Mouse (Mus musculus): ENCODE measurements around the gene Cntnap2. TPM values are rescaled to one million over a fixed set of nuclear protein-coding genes. Genes with fewer than 3 reads are reported as not detected.

The Cntnap2 gene
- polyA plus RNA-seq, 2 experiments, result 1.5 to 2.5 TPM

DNA sequence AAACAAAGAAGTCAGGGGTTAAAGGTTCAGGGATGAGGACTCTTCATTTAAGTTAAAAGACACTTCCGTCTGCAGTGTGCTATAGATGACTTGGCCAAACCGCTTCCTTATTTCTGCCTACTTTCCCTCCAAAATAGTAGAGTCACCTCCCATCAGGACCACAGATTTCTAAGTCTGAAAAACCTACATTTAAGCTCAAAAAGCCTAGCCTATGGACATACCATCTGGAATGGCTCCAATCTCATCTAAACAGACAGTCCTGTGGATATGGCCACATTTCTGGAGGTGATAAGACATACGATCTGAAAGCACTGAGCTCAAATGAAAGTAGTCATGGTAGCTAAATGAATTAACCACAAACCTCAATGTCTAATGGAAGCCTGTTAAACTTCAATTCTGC is 2212.4 kb downstream of the Cntnap2 start:
- ATAC-seq (ENCODE audit: low FRiP score, low read depth) (no peak), DNase-seq (ENCODE audit: low spot score) (no peak)
- 87% methylated on average over 3 of the region's 3 CpGs for WGBS
- Histone ChIP-seq H3K4me2 (replicated peaks; ENCODE audit: low read depth, low read length, severe bottlenecking) (no peak overlapping the region), H3K9me3 (ENCODE audit: control insufficient read depth, low read length) (no peaks in the 10 kb centered on the region), H3K4me1 (ENCODE audit: control insufficient read depth, insufficient read depth, low read length) (peaks cover 4% of the 10 kb centered on the region; the same call in 1 of the 2 replicates), H3K4me3 (replicated peaks; ENCODE audit: low read length) (no peak overlapping the region), H3K9ac (ENCODE audit: low read depth, low read length, severe bottlenecking) (no peak overlapping the region), H3K27ac (replicated peaks; ENCODE audit: low read depth, low read length) (no peak overlapping the region), H3K36me3 (ENCODE audit: control insufficient read depth, insufficient read depth, low read length) (no peaks in the 10 kb centered on the region), H3K27me3 (ENCODE audit: control insufficient read depth, insufficient read depth, low read length) (no peaks in the 10 kb centered on the region)
- TF ChIP-seq POLR2A (IDR thresholded peaks at IDR 0.05; ENCODE audit: borderline replicate concordance, extremely low read depth, insufficient read depth, insufficient read length), result no peak

DNA sequence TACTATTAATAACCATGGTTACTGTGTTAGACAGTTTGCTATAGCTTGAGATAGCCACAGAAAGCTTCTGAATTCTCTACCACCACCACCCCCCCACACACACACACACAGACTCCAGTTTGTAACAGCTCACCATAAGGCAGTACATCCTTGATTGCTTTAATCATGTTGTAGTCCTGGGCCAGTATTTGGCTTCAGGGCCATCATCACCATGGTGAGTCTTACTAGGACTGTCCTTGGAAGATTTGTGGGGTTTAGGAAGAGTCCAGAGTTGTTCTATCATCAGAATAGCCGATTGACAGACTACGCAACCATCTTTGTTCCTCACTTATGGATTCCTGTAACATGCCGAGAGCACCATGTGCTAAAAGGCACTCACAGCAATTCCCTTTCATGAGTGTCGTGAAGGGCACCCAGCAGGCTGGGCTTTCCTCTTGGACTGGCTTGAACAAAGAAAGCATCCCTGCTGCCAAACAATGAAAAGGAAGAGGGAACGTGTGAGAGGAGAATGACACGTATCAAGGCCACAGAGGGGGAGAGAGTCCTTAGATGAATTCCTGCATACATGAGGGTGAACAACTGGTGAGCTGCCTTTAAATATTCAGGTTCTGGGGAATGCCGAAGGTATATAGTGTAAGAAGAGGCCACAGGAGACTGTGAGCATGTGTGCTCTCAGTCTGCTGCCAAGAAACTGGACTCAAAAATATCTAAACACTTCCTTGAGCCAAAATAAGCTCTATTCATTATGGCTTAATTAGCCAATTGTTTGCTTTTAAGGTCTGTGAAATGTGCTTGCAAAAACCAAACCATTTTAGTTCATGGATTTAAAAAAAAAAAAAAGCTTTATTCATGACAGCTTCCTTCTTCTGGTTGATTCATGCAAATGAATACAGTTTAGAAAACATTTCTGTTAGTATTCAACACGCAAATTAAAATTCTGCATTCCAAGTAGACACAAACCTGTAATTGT is 2213.7 kb downstream of the Cntnap2 start:
- WGBS, result 59% methylated on average over 8 of the region's 8 CpGs
- Histone ChIP-seq H3K9me3 (ENCODE audit: control insufficient read depth, low read length) (no peaks in the 10 kb centered on the region), H3K4me3 (replicated peaks; ENCODE audit: low read length) (no peak overlapping the region), H3K4me2 (replicated peaks; ENCODE audit: low read depth, low read length, severe bottlenecking) (no peak overlapping the region), H3K4me1 (ENCODE audit: control insufficient read depth, insufficient read depth, low read length) (peaks cover 4% of the 10 kb centered on the region; the same call in 1 of the 2 replicates), H3K9ac (ENCODE audit: low read depth, low read length, severe bottlenecking) (no peak overlapping the region), H3K36me3 (ENCODE audit: control insufficient read depth, insufficient read depth, low read length) (no peaks in the 10 kb centered on the region), H3K27me3 (ENCODE audit: control insufficient read depth, insufficient read depth, low read length) (no peaks in the 10 kb centered on the region), H3K27ac (replicated peaks; ENCODE audit: low read depth, low read length) (no peak overlapping the region)
- no peak for ATAC-seq (ENCODE audit: low FRiP score, low read depth)
- DNase-seq (ENCODE audit: low spot score), result no peak
- no peak for TF ChIP-seq POLR2A (IDR thresholded peaks at IDR 0.05; ENCODE audit: borderline replicate concordance, extremely low read depth, insufficient read depth, insufficient read length)

DNA sequence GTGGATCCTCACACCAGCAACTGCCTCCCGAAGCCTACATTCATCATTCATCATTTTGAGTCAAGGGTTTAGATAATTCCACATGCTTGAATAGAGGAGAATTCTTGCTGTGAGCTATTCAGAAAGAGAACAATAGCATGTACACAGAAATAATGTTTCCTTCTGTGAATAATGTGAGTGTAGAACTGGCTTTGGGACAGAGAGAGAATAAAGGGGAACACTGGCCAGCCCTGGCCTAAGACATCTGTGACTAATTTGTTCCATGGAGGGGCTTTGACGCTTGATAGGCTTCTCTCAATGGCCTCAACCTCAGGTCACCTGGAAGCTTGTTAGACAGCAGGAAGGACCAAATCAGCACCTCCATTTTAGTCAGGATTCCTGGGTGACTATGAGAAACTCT is 2215.9 kb downstream of the Cntnap2 start:
- WGBS, result 68% methylated on average over 2 of the region's 2 CpGs
- no peak for ATAC-seq (ENCODE audit: low FRiP score, low read depth)

GRCm38 (mm10) chr6:47279183-47279582 is 2220.0 kb downstream of the Cntnap2 start:
- ATAC-seq (ENCODE audit: low FRiP score, low read depth) (no peak), DNase-seq (ENCODE audit: low spot score) (no peak)
- Histone ChIP-seq H3K9ac (ENCODE audit: low read depth, low read length, severe bottlenecking) (no peak overlapping the region), H3K27ac (replicated peaks; ENCODE audit: low read depth, low read length) (no peak overlapping the region), H3K4me1 (ENCODE audit: control insufficient read depth, insufficient read depth, low read length) (0 out of 2 replicates have a peak, but pooled peaks cover 3% of the 10 kb centered on the region), H3K9me3 (ENCODE audit: control insufficient read depth, low read length) (no peaks in the 10 kb centered on the region), H3K4me3 (replicated peaks; ENCODE audit: low read length) (no peak overlapping the region), H3K4me2 (replicated peaks; ENCODE audit: low read depth, low read length, severe bottlenecking) (no peak overlapping the region), H3K36me3 (ENCODE audit: control insufficient read depth, insufficient read depth, low read length) (no peaks in the 10 kb centered on the region), H3K27me3 (ENCODE audit: control insufficient read depth, insufficient read depth, low read length) (no peaks in the 10 kb centered on the region)
- TF ChIP-seq POLR2A (IDR thresholded peaks at IDR 0.05; ENCODE audit: borderline replicate concordance, extremely low read depth, insufficient read depth, insufficient read length), result no peak
- WGBS, result 29% methylated on average over 1 of the region's 1 CpGs

More for the DNA sequence above, 2215.9 kb downstream of the Cntnap2 start:
- no peaks in the 10 kb centered on the region for H3K27me3 ChIP-seq (ENCODE audit: control insufficient read depth, insufficient read depth, low read length)
- H3K36me3 ChIP-seq (ENCODE audit: control insufficient read depth, insufficient read depth, low read length), result no peaks in the 10 kb centered on the region
- no peak overlapping the region for H3K27ac ChIP-seq (replicated peaks; ENCODE audit: low read depth, low read length)
- TF ChIP-seq POLR2A (IDR thresholded peaks at IDR 0.05; ENCODE audit: borderline replicate concordance, extremely low read depth, insufficient read depth, insufficient read length), result no peak
- H3K4me1 ChIP-seq (ENCODE audit: control insufficient read depth, insufficient read depth, low read length), result peaks cover 6% of the 10 kb centered on the region; the same call in 1 of the 2 replicates
- no peak overlapping the region for H3K4me3 ChIP-seq (replicated peaks; ENCODE audit: low read length)
- no peak overlapping the region for H3K9ac ChIP-seq (ENCODE audit: low read depth, low read length, severe bottlenecking)
- DNase-seq (ENCODE audit: low spot score), result no peak
- H3K4me2 ChIP-seq (replicated peaks; ENCODE audit: low read depth, low read length, severe bottlenecking), result no peak overlapping the region
- no peaks in the 10 kb centered on the region for H3K9me3 ChIP-seq (ENCODE audit: control insufficient read depth, low read length)

GRCm38 (mm10) chr6:47281584-47281983 is 2222.4 kb downstream of the Cntnap2 start:
- no peak for TF ChIP-seq POLR2A (IDR thresholded peaks at IDR 0.05; ENCODE audit: borderline replicate concordance, extremely low read depth, insufficient read depth, insufficient read length)
- Histone ChIP-seq H3K9me3 (ENCODE audit: control insufficient read depth, low read length) (no peaks in the 10 kb centered on the region), H3K4me3 (replicated peaks; ENCODE audit: low read length) (no peak overlapping the region), H3K9ac (ENCODE audit: low read depth, low read length, severe bottlenecking) (no peak overlapping the region), H3K4me2 (replicated peaks; ENCODE audit: low read depth, low read length, severe bottlenecking) (no peak overlapping the region), H3K27me3 (ENCODE audit: control insufficient read depth, insufficient read depth, low read length) (no peaks in the 10 kb centered on the region), H3K27ac (replicated peaks; ENCODE audit: low read depth, low read length) (no peak overlapping the region), H3K36me3 (ENCODE audit: control insufficient read depth, insufficient read depth, low read length) (no peaks in the 10 kb centered on the region), H3K4me1 (ENCODE audit: control insufficient read depth, insufficient read depth, low read length) (0 out of 2 replicates have a peak, but pooled peaks cover 3% of the 10 kb centered on the region)
- no peak for ATAC-seq (ENCODE audit: low FRiP score, low read depth)
- no peak for DNase-seq (ENCODE audit: low spot score)

Measured in limb, embryonic 14.5 days (tissue).